In genomic region chr7:112184519-112185225, GRCm38 (mm10) we compare ENCODE assay signal across 17 mouse cellular contexts. TPM values are rescaled to one million over a fixed set of nuclear protein-coding genes. Genes with fewer than 3 reads are reported as not detected.
A peak's percentile ranks its signal among the peaks of the same experiment; 100 is the strongest.
DNase-seq lines count a peak whose midpoint lies in the region; ATAC-seq and TF ChIP-seq lines count a peak whose summit lies in the region.
"Had no signal": no experiment of that assay in that cellular context is flagged by ENCODE, and none has a peak within 500 bp of the region (broad histone marks: within the 10 kb centered on the region; RNA-seq: fewer than 3 reads in every experiment).

No protein-coding gene starts in this region.

- H3K27me3 ChIP-seq in forebrain, postnatal 0 days (ENCODE audit: insufficient read depth, low read length) = no peaks in the 10 kb centered on the region
- H3K27me3 ChIP-seq in forebrain, embryonic 12.5 days = peaks cover 6% of the 10 kb centered on the region; the same call in 1 of the 2 replicates
- H3K27me3 ChIP-seq: liver, embryonic 15.5 days; neural tube, embryonic 13.5 days had no signal

- WGBS in forebrain, postnatal 0 days = 71% methylated on average over 6 of the region's 6 CpGs
- WGBS in forebrain, embryonic 12.5 days = 81% methylated on average over 6 of the region's 6 CpGs

- H3K4me2 ChIP-seq in forebrain, postnatal 0 days (ENCODE audit: low read depth) = no peak overlapping the region
- H3K4me2 ChIP-seq in forebrain, embryonic 12.5 days = no peak overlapping the region
- H3K4me2 ChIP-seq: heart, embryonic 11.5 days; liver, embryonic 15.5 days; midbrain, embryonic 12.5 days; neural tube, embryonic 13.5 days had no signal

- H3K4me3 ChIP-seq in forebrain, postnatal 0 days (ENCODE audit: low read depth, low read length) = no peak overlapping the region
- no peak overlapping the region for H3K4me3 ChIP-seq in forebrain, embryonic 12.5 days (replicated peaks)
- H3K4me3 ChIP-seq in layer of hippocampus, adult 2 months = no peak overlapping the region
- H3K4me3 ChIP-seq: liver, embryonic 15.5 days; midbrain, embryonic 12.5 days; neural tube, embryonic 13.5 days had no signal

- peak; percentile 29 for DNase-seq in forebrain, postnatal 0 days
- no peak for DNase-seq in layer of hippocampus, adult 2 months (ENCODE audit: low spot score in 2 of 2)
- DNase-seq in layer of hippocampus, adult 8-10 months (ENCODE audit: low spot score in 2 of 2) = no peak
- DNase-seq in adipocyte (ENCODE audit: low spot score) = peak; percentile 23
- DNase-seq in forelimb bud, embryonic 11.5 days (ENCODE audit: low read depth, low spot score) = peak; percentile 42
- DNase-seq in left cerebral cortex, adult 18-20 months (ENCODE audit: low spot score in 2 of 2) = no peak
- DNase-seq: embryo, embryonic 11 days; layer of hippocampus, adult 9-11 months; thymus, adult 18-20 months had no signal

- H3K36me3 ChIP-seq in forebrain, postnatal 0 days (ENCODE audit: insufficient read depth) = no peaks in the 10 kb centered on the region
- no peaks in the 10 kb centered on the region for H3K36me3 ChIP-seq in forebrain, embryonic 12.5 days (replicated peaks)
- H3K36me3 ChIP-seq: G1E; liver, embryonic 15.5 days; midbrain, embryonic 12.5 days; neural tube, embryonic 13.5 days had no signal

- no peaks in the 10 kb centered on the region for H3K4me1 ChIP-seq in forebrain, postnatal 0 days (ENCODE audit: insufficient read depth)
- H3K4me1 ChIP-seq in forebrain, embryonic 12.5 days = peaks cover 7% of the 10 kb centered on the region; the same call in 1 of the 2 replicates
- H3K4me1 ChIP-seq: neural tube, embryonic 13.5 days had no signal

- no peaks in the 10 kb centered on the region for H3K9me3 ChIP-seq in forebrain, postnatal 0 days (ENCODE audit: low read length)
- no peaks in the 10 kb centered on the region for H3K9me3 ChIP-seq in forebrain, embryonic 12.5 days
- H3K9me3 ChIP-seq: liver, embryonic 15.5 days; midbrain, embryonic 12.5 days; neural tube, embryonic 13.5 days had no signal

- TF ChIP-seq CTCF in forebrain, postnatal 0 days (IDR thresholded peaks at IDR 0.05; ENCODE audit: low read depth) = no peak
- TF ChIP-seq CTCF in layer of hippocampus, adult 2 months (conservative IDR thresholded peaks at IDR 0.05) = no peak

- H3K9ac ChIP-seq in forebrain, postnatal 0 days = no peak overlapping the region
- no peak overlapping the region for H3K9ac ChIP-seq in forebrain, embryonic 12.5 days
- H3K9ac ChIP-seq: liver, embryonic 15.5 days; midbrain, embryonic 12.5 days; neural tube, embryonic 13.5 days had no signal

- no peak overlapping the region for H3K27ac ChIP-seq in forebrain, postnatal 0 days (ENCODE audit: low read depth, low read length)
- no peak overlapping the region for H3K27ac ChIP-seq in forebrain, embryonic 12.5 days
- 0 out of 2 replicates have a peak overlapping the region, but pooled peaks have one; percentile 44 for H3K27ac ChIP-seq in layer of hippocampus, adult 2 months
- H3K27ac ChIP-seq: kidney, postnatal 0 days; liver, embryonic 15.5 days; midbrain, embryonic 12.5 days; neural tube, embryonic 13.5 days had no signal

- ATAC-seq in forebrain, postnatal 0 days = no peak
- no peak for ATAC-seq in forebrain, embryonic 12.5 days (ENCODE audit: low FRiP score)
- ATAC-seq: forebrain, embryonic 14.5 days had no signal

RNA-seq across cellular contexts. Expression of gene Dkk3, which starts 25.8 kb away (rescaled TPM):
- 50.8 and 53.8 TPM in 2 replicates for total RNA-seq in forebrain, postnatal 0 days (2014; rRNA removed)
- polyA plus RNA-seq in forebrain, postnatal 0 days (2015; fragmentation: Nextera tagmentation; extraction: Ambion mirVana) = 48.1 and 49.9 TPM in 2 replicates
- 21.5 and 28.7 TPM in 2 replicates for polyA plus RNA-seq in forebrain, embryonic 12.5 days (2016; fragmentation: Nextera tagmentation; extraction: Ambion mirVana)
- total RNA-seq in layer of hippocampus, adult 2 months (2021) = 100 to 1,000 TPM; 253 to 270 TPM
- total RNA-seq in layer of hippocampus, adult 8-10 months (2022) = 100 to 1,000 TPM; 256 to 294 (median 274) TPM
- total RNA-seq in left cerebral cortex, adult 18-20 months (2021) = 100 to 1,000 TPM; 209 to 215 TPM
- polyA plus RNA-seq: G1E had no signal

RNA-seq across cellular contexts. Expression of gene Mical2, which starts 41.0 kb away (rescaled TPM):
- 28.6 and 29.0 TPM in 2 replicates for total RNA-seq in forebrain, postnatal 0 days (2014; rRNA removed)
- polyA plus RNA-seq in forebrain, postnatal 0 days (2015; fragmentation: Nextera tagmentation; extraction: Ambion mirVana) = 16.3 and 18.3 TPM in 2 replicates
- 2.3 and 3.4 TPM in 2 replicates for polyA plus RNA-seq in forebrain, embryonic 12.5 days (2016; fragmentation: Nextera tagmentation; extraction: Ambion mirVana)
- 100 to 1,000 TPM; 667 to 694 TPM for total RNA-seq in layer of hippocampus, adult 2 months (2021)
- 100 to 1,000 TPM; 538 to 639 (median 590) TPM for total RNA-seq in layer of hippocampus, adult 8-10 months (2022)
- total RNA-seq in left cerebral cortex, adult 18-20 months (2021) = 100 to 1,000 TPM; 503 to 562 TPM
- polyA plus RNA-seq: G1E had no signal

Comparison
In these comparisons a context has a peak if more than half of its experiments do, and no peak if none do; other contexts are left out.
1. DNase-seq: peak in forebrain, postnatal 0 days (single experiment), adipocyte (single experiment) and forelimb bud, embryonic 11.5 days (single experiment); none in layer of hippocampus, adult 2 months (0 of 2), layer of hippocampus, adult 8-10 months (0 of 2) and left cerebral cortex, adult 18-20 months (0 of 2).
2. RNA of gene Mical2, which starts 41.0 kb away (total RNA-seq): 667 to 694 TPM in layer of hippocampus, adult 2 months, 538 to 639 TPM in layer of hippocampus, adult 8-10 months and 503 to 562 TPM in left cerebral cortex, adult 18-20 months; 28.6 to 29.0 TPM in forebrain, postnatal 0 days; every median in the first group is over 10 times any median in the second.